Mouse (Mus musculus) adrenal gland, postnatal 36 days (tissue): ENCODE measurements around the gene Msrb3. TPM values are rescaled to one million over a fixed set of nuclear protein-coding genes. Genes with fewer than 3 reads are reported as not detected.
"Not testable (repeated sequence)": the region's sequence is repeated elsewhere in the genome, so short reads cannot be mapped to it uniquely, and the experiment has no call there.

Experiments
- DNase-seq, 2 experiments: peaks; one replicate each; pipeline ENCODE4 v3.0.0; 2021; ENCODE audit warnings: mixed read lengths in 1 of 2
- total RNA-seq, 2 experiments: library from RNA; stranded (reverse); gene quantifications; 2 replicates each; pipeline ENCODE4 v1.2.3; 2021

The Msrb3 gene
- total RNA-seq, 2 experiments from 2014 or later, result 47.1 to 68.1 TPM

- DNase-seq, result peak; percentile 89 to 91
Observed at GRCm38 (mm10) chr10:120751295-120751722, 147.6 kb downstream of the Msrb3 start.

DNA sequence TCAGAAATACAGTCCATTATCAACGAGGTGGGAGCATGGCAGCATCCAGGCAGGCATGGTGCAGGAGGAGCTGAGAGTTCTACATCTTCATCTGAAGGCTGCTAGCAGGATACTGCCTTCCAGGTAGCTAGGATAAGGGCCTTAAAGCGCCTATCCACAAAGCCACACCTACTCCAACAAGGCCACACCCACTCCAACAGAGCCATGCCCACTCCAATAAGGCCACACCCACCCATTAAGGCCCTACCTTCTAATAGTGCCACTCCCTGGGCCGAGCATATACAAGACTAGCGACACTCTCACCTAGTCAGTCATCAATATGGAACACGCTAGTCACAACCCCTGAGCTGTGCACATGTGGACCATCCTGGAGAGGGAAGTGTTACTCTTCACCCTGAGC lies 149.3 kb downstream of the Msrb3 start:
- DNase-seq, result not testable (repeated sequence)

- DNase-seq, result no peak
Observed at GRCm38 (mm10) chr10:120748156-120748555, 150.7 kb downstream of the Msrb3 start.

DNA sequence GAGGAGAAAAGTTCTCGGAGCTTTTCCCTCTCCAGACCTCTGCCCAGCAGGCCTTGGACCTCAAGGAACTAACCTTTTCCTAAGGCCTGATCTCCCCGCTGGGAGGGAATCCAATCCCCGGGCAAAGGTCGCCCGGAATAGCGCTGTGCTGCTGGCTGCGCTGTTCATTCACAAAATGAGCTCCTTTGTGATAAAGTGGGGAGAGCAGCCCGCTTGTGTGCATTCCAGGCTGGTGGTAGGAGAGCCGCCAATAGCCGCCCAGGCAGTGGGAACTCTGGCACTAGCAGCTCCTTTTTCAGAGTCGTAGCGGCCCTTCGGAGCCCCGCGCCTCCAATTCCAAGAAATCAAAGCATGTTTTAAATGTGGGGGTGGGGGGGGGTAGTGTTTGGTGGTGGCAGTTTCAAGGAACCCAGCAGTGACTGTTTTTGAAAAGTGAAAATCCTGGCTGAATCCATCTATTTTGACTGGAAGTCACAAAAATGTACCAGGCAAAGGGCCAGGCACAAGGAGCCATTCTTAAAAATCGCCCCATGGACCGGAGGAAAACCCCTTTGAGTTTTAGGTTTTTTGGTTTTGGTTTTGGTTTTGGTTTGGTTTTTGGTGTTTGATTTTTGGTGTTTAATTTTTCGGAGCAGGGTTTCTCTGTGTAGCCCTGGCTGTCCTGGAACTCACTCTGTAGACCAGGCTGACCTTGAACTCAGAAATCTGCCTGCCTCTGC lies 153.6 kb downstream of the Msrb3 start:
- peak; percentile 70 to 82 for DNase-seq

DNA sequence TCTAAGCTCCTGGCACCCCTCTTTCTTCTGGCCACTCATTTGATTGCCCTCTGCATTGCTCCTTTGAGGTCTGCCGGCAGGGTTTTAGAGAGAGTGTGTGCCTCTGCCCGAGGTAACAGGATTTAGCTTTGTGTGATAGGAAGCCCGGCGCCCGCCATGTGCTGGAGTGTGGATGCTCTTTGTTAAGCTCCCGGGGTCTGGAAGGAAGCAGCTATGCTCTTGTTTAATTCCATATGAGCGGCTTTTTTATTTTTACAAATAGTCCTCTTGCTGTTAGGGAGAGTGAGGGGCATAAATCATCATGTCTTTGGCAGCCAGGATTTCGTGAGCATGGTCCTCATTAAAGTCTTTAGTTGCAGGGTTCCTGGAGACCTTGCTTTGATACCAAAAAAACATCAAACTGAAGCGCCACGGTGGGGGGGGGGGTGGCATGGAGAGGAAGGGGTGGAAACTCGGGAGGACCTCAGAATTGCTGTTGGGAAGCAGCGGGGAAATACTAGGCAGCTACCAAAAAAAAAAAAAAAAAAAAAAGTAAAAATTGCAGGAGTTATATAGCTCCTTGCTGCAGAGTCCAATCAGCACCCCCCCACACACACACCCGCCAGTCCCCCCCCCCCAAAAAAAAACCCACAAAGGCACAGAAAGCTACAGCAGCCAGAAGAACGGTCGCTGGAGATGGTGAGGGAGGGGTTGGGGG lies 154.3 kb downstream of the Msrb3 start:
- peak in 1 of 2 experiments; percentile 10 for DNase-seq

GRCm38 (mm10) chr10:120736508-120737069 lies 162.3 kb downstream of the Msrb3 start:
- no peak for DNase-seq

DNA sequence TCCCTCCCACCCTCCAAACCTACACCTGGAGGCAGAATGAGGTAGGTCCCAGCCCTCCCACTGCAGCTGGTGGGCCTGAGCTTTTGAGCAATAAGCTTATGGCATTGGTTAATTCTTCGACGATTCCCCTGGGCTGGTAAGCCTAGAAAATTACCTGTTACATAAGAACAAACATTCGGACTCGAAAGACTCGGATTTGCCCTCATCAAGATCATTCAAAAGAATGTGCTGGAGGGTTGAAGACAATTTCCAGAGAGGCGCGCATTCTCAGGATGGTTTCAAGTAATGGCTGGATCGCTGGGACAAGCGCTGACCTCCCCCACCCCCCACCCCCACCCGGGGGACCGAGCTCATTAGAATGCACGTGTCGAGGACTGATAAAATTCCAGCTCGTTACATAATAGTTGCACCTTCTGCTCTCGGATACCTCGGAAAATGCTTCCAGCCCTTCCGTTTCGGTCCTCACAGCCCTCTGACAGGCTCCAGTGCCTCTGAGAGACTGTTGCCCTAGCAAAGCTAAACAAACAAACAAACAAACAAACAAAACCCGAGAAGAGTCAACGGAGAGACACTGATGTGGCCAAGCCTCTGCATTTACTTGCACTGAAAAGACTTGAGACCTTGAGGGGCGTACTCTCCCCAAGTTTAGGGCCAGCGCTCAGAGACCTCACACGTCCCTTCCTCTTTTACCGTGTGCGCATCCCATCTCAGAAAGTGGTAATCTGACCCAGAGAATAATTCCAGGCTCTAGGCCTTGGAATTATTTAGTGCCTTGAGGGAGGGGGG lies 163.0 kb downstream of the Msrb3 start:
- DNase-seq, result no peak

- no peak for DNase-seq
Observed at GRCm38 (mm10) chr10:120734364-120734763, 164.5 kb downstream of the Msrb3 start.

Other genes starting within 250 kb of the Msrb3 start
- gene Lemd3, start 80.2 kb upstream of the Msrb3 start, total RNA-seq, result 10 to 100 TPM; 23.9 to 25.0 TPM
- gene Wif1, start 134.9 kb upstream of the Msrb3 start, total RNA-seq, result under 1 TPM in 1 of 2 experiments, not detected in 1; 0.20 TPM